Mouse (Mus musculus) spleen, adult 2 months (tissue): ENCODE data around the gene Mtif3.

Source experiments
- CTCF ChIP-seq: fragments of 200-500 bp; IDR thresholded peaks from 2 replicates; pipeline ENCODE4 v1.5.1; 2011; ENCODE audit warnings: mild to moderate bottlenecking, inconsistent platforms; ENCODE audit not compliant: insufficient read depth, insufficient read length, insufficient replicate concordance; ENCODE audit errors: extremely low read depth
- POLR2A ChIP-seq: fragments of 200-500 bp; IDR thresholded peaks from 2 replicates; pipeline ENCODE4 v1.6.1; 2011; ENCODE audit warnings: low read depth, low read length, inconsistent platforms

- TF ChIP-seq CTCF, result no peak
- TF ChIP-seq POLR2A, result peak; percentile 16; the same call in 1 of the 2 replicates
Observed at GRCm38 (mm10) chr5:146963118-146963936, at the start of gene Mtif3.
